ENCODE assay signal across 19 mouse cellular contexts in genomic region chr9:67160785-67161455, GRCm38 (mm10).
A peak's percentile ranks its signal among the peaks of the same experiment; 100 is the strongest.
DNase-seq lines count a peak whose midpoint lies in the region; ATAC-seq and TF ChIP-seq lines count a peak whose summit lies in the region.
"Had no signal": no experiment of that assay in that cellular context is flagged by ENCODE, and none has a peak within 500 bp of the region (broad histone marks: within the 10 kb centered on the region; RNA-seq: fewer than 3 reads in every experiment).

No protein-coding gene starts in this region.

- 0 out of 2 replicates have a peak overlapping the region, but pooled peaks have one; percentile 28 for H3K9ac ChIP-seq in heart, embryonic 13.5 days
- H3K9ac ChIP-seq: forebrain, embryonic 12.5 days had no signal

- peak; percentile 38 for DNase-seq in gastrocnemius, postnatal 14 days
- peak; percentile 55 to 84 for DNase-seq in heart, adult 18-20 months
- peak; percentile 30 for DNase-seq in heart, postnatal 25 days (ENCODE audit: low spot score)
- no peak for DNase-seq in embryo, embryonic 10 days (ENCODE audit: low spot score)
- DNase-seq in layer of hippocampus, adult 18-20 months (ENCODE audit: low spot score in 2 of 2), result no peak
- no peak for DNase-seq in layer of hippocampus, adult 2 months (ENCODE audit: low spot score in 2 of 2)
- DNase-seq: adrenal gland, postnatal 10 days; cerebellum, adult 9-10 months; kidney, postnatal 36 days; lung, adult 18-20 months; lung, postnatal 36 days; right cerebral cortex, postnatal 4 days; thymus, postnatal 14 days had no signal

- no peak overlapping the region for H3K4me2 ChIP-seq in heart, embryonic 13.5 days
- H3K4me2 ChIP-seq: forebrain, embryonic 12.5 days had no signal

- no peaks in the 10 kb centered on the region for H3K36me3 ChIP-seq in heart, embryonic 13.5 days
- H3K36me3 ChIP-seq: forebrain, embryonic 12.5 days had no signal

- no peak for TF ChIP-seq CTCF in layer of hippocampus, adult 2 months (conservative IDR thresholded peaks at IDR 0.05)

- intact Hi-C loops in gastrocnemius, postnatal 14 days (cut with DNase I; ENCODE audit: low total_unique reads), result no loop called here
- intact Hi-C loops in heart, postnatal 25 days (cut with DNase I), result no loop called here

- 35% methylated on average over 3 of the region's 3 CpGs for WGBS in heart, embryonic 13.5 days

- no peaks in the 10 kb centered on the region for H3K9me3 ChIP-seq in heart, embryonic 13.5 days
- H3K9me3 ChIP-seq: forebrain, embryonic 12.5 days had no signal

- ATAC-seq in heart, embryonic 13.5 days (ENCODE audit: extremely low read depth, insufficient number of reproducible peaks, low FRiP score, low TSS enrichment), result no peak
- ATAC-seq: hindbrain, embryonic 16.5 days; intestine, embryonic 16.5 days; midbrain, embryonic 16.5 days; Patski had no signal

- H3K4me3 ChIP-seq in heart, embryonic 13.5 days, result no peak overlapping the region
- H3K4me3 ChIP-seq in layer of hippocampus, adult 2 months, result no peak overlapping the region
- H3K4me3 ChIP-seq: forebrain, embryonic 12.5 days had no signal

- peak overlapping the region; percentile 96 for H3K27ac ChIP-seq in heart, embryonic 13.5 days (replicated peaks)
- no peak overlapping the region for H3K27ac ChIP-seq in layer of hippocampus, adult 2 months
- H3K27ac ChIP-seq: forebrain, embryonic 12.5 days had no signal

- no peaks in the 10 kb centered on the region for H3K27me3 ChIP-seq in heart, embryonic 13.5 days (replicated peaks)
- H3K27me3 ChIP-seq: forebrain, embryonic 12.5 days; Patski had no signal

- peaks cover 55% of the 10 kb centered on the region for H3K4me1 ChIP-seq in heart, embryonic 13.5 days
- H3K4me1 ChIP-seq: forebrain, embryonic 12.5 days had no signal

Comparison
In these comparisons a context has a peak if more than half of its experiments do, and no peak if none do; other contexts are left out.
1. DNase-seq: peak in gastrocnemius, postnatal 14 days (single experiment), heart, adult 18-20 months (2 of 2) and heart, postnatal 25 days (single experiment); none in embryo, embryonic 10 days (single experiment), layer of hippocampus, adult 18-20 months (0 of 2) and layer of hippocampus, adult 2 months (0 of 2).